Mouse (Mus musculus): ENCODE measurements around the gene Mtmr4. TPM values are rescaled to one million over a fixed set of nuclear protein-coding genes. Genes with fewer than 3 reads are reported as not detected.
A peak's percentile ranks its signal among the peaks of the same experiment; 100 is the strongest.

Gene Mtmr4
- total RNA-seq, 1 experiment from 2014 or later: 21.5 TPM

DNA sequence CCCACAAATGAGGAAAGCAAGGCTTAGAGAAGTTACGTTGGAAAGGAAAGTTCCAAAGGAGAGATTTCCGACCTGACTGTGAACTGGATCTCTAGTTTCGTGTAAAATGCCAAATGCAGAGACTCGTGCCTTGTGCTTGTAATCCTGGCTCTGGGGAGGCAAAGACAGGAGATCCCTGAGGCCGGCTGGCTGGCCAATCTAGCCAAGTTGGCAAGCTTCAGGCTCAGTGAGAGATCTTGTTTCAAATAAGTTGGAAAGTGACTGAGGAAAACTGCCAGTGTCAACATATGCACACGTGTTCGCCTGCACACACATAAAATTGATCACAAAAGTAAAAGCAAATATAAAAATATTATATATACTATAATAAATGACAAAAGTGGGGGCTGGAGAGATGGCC is 17.3 kb downstream of the Mtmr4 start:
- ATAC-seq (replicated peaks; ENCODE audit: low read depth, poor library complexity, severe bottlenecking): no peak

- ATAC-seq (replicated peaks; ENCODE audit: low read depth, poor library complexity, severe bottlenecking): no peak
These were observed 19.6 kb downstream of the Mtmr4 start for GRCm38 (mm10) chr11:87611547-87611946.

GRCm38 (mm10) chr11:87613972-87614371 is 22.0 kb downstream of the Mtmr4 start:
- ATAC-seq (replicated peaks; ENCODE audit: low read depth, poor library complexity, severe bottlenecking): no peak

- ATAC-seq (replicated peaks; ENCODE audit: low read depth, poor library complexity, severe bottlenecking): no peak
These were observed 23.6 kb downstream of the Mtmr4 start for GRCm38 (mm10) chr11:87615551-87615950.

DNA sequence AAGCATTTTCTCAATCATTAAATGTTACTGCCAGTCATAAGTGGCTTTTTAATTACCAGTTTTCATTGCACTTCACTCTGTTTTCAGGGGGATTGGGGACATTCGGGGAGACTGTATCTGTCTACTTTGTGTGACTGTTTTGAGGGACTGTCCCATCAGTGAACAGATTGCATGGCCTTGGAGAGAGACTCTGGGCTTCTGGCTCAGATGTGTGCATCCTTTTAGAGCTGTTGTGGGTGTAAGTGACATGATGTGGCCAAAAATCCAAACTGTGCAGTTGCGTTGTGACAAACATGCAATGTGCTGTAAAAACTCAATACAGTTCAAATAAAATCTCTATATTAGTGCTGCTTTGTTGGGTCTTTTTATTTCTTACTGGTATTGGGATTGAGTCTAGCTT is 24.0 kb downstream of the Mtmr4 start:
- no peak for ATAC-seq (replicated peaks; ENCODE audit: low read depth, poor library complexity, severe bottlenecking)

DNA sequence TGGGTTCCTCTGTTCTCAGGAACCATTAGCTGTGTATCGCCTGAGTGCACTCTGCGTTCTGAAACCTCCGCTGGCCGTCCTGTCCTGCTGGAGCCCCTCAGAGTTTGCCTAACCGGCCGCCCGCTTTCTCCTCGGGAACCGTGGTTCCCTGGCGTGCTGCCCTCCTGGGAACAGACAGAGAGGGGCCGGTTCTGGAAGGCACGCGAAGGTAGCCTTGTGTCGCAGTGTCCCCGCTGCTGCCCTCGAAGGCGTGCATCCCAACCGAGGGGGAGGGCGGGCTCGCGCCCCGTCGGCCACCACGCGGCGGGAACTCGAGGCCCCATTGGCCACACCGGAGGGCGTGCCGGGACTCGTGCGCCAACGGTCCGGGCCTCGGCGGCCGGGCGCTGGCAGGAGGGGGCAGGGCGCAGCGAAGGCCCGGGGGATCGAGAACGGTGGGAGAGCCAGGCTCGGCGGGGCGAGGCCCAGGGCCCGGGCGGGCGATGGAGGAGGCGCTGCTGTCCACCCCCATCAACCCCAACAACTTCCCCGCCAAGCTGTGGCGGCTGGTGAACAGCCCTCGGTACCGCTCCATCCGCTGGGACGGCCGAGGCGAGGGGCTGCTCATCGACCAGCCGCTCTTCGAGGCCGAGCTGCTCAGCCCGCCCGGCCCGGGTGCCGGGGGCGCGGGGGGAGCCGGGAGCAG is 25.0 kb downstream of the Mtmr4 start, which contains the start of gene Hsf5:
Gene Hsf5, plus strand, starts transcription at position 375 of the 685 bp plus-strand sequence.
- ATAC-seq (replicated peaks; ENCODE audit: low read depth, poor library complexity, severe bottlenecking): no peak

DNA sequence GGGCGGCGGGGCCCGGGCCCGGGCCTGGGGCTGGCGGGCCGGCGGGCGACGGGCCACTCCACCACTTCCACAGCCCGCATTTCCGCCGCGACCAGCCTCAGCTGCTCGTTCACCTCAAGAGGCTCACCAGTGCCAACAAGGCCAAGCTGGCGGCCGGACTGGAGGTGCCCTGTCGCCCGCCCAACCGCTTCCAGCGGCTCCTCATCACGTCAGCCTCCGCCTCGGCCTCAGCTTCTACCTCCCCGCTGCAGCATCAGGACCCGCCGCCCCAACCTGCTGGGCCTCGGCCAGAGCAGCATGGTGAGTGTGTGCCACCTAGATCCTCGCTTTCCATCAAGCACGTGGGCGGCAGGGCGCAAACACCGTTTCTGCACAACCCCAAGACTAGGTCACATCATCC is 25.6 kb downstream of the Mtmr4 start:
- no peak for ATAC-seq (replicated peaks; ENCODE audit: low read depth, poor library complexity, severe bottlenecking)

GRCm38 (mm10) chr11:87623160-87623559 is 31.2 kb downstream of the Mtmr4 start:
- no peak for ATAC-seq (replicated peaks; ENCODE audit: low read depth, poor library complexity, severe bottlenecking)

GRCm38 (mm10) chr11:87629859-87630258 is 37.9 kb downstream of the Mtmr4 start:
- ATAC-seq (replicated peaks; ENCODE audit: low read depth, poor library complexity, severe bottlenecking): peak; percentile 94

GRCm38 (mm10) chr11:87638793-87639192 is 46.8 kb downstream of the Mtmr4 start:
- ATAC-seq (replicated peaks; ENCODE audit: low read depth, poor library complexity, severe bottlenecking): no peak

- ATAC-seq (replicated peaks; ENCODE audit: low read depth, poor library complexity, severe bottlenecking): peak; percentile 98
These were observed 47.2 kb downstream of the Mtmr4 start for GRCm38 (mm10) chr11:87639206-87639605.

DNA sequence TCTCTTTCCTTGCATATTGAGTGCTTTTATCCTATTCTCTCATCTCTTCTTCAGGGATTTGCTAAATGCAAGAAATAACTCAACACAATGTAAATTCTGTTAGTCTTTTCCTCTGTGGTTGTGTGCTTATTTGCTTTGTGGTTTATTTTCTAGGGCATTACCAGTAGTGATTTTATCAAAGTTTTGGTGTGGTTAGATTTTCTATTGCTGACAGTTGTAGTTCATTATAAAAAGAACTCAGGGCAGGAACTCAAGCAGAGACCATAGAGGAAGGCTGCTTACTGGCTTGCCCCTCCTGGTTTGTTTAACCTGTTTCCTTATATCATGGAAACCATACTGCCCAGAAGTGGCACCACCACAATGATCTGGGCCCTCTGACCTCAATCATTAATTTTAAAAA is 50.9 kb downstream of the Mtmr4 start:
- ATAC-seq (replicated peaks; ENCODE audit: low read depth, poor library complexity, severe bottlenecking): no peak

DNA sequence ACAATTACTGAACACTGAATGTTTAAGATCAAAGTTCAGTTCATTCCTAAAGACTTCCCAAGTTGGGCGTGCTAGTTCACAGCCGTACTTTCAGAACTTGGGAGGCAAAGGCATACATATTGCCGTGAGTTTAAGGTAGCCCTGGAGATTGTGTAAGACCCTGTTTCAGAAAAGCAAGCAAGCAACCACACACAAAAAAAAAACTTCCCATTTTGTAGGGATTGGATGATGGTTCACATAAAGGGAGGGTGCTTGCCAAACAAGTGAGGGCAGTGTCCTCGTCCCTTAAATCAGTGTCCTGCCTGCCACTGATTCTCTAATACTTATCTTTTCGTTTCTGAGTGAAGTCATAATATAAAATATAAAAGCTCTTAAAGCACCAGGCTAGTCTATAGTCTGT is 62.7 kb downstream of the Mtmr4 start:
- ATAC-seq (replicated peaks; ENCODE audit: low read depth, poor library complexity, severe bottlenecking): 0 out of 2 replicates have a peak, but pooled peaks have one; percentile 25

- no peak for ATAC-seq (replicated peaks; ENCODE audit: low read depth, poor library complexity, severe bottlenecking)
These were observed 67.3 kb downstream of the Mtmr4 start for GRCm38 (mm10) chr11:87659216-87659615.

DNA sequence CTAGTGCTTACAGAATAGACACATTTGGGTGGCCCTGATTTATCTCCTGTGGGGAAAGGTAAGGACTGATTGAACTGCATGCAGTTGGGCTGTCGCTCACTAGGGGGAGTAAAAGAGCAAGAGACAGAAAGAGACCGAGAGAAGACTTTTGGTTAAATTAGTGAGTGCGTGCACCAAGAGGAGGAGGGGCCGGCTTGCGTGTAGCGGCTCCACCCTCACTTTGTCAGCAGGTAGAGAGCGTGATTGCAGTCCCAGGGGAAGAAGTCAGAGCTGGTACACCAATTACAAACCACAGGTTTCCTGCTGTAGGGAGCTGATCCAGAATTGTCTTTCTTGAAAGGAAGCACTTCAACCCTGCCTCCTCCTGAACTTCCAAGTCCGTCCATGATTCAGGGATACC is 70.4 kb downstream of the Mtmr4 start, which contains the start of gene Rnf43:
Gene Rnf43, plus strand, starts transcription at position 316 of the 400 bp plus-strand sequence.
- peak; percentile 98 for ATAC-seq (replicated peaks; ENCODE audit: low read depth, poor library complexity, severe bottlenecking)

DNA sequence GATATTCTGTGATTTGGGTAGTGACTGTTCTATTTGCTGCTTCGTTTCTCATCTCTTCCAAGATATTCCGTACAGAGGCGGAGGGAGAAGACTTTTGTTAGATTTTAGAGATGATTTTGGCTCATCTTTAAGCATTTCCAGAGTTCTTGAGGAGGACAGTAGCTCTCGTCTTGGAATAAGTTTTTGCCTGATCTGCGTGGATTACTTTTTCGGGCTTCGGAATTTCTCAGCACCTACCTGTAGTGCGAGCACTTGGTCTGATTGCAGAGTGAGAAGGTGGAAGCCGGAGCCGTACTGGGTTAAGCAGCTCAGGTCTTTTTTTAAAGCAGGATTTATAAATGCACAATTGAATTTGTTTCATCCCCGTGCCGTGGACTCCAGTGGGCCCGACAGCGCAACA is 70.9 kb downstream of the Mtmr4 start:
- no peak for ATAC-seq (replicated peaks; ENCODE audit: low read depth, poor library complexity, severe bottlenecking)

DNA sequence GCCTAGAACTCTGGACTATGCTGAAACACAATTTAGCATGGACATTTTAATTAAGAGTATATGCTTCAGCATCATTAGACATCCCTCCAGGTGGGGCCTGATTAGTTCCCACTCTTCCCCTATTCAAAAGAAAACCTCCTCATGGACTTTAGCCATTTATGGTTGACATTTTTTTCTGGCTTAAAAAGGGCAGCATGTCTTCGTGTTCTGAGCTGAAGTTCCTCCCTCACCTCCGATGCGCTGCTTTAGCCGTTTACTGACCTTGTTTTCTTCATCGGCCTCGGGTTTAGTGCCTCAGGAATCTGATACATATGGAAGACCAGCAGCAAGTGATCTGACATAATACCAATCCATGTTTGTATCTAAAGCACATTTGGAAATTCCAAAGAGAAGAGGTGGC is 72.0 kb downstream of the Mtmr4 start:
- ATAC-seq (replicated peaks; ENCODE audit: low read depth, poor library complexity, severe bottlenecking): no peak

- ATAC-seq (replicated peaks; ENCODE audit: low read depth, poor library complexity, severe bottlenecking): no peak
These were observed 72.6 kb downstream of the Mtmr4 start for GRCm38 (mm10) chr11:87664521-87664920.

DNA sequence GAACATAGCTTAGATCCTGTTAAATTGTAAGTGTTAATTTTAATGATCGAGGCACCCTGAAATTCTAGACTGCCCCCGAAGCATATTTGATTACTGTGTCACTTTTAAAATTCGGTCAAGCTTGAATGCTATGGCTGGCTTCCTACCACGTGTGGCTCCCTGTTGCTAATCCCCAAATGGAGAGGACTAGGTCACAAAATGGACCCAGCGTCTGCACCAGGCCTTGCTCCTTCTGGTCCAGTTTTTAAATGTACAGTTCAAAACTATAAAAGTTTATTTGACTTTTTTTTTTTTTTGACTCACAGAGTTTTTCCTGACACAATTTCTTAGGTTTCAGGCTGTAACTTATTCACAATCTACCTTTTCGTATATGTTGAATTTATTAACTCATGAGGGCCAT is 73.3 kb downstream of the Mtmr4 start:
- no peak for ATAC-seq (replicated peaks; ENCODE audit: low read depth, poor library complexity, severe bottlenecking)

- ATAC-seq (replicated peaks; ENCODE audit: low read depth, poor library complexity, severe bottlenecking): no peak
These were observed 73.7 kb downstream of the Mtmr4 start for GRCm38 (mm10) chr11:87665658-87666057.
